Mouse (Mus musculus) limb, embryonic 12.5 days (tissue): ENCODE results near the gene Atxn10. TPM values are rescaled to one million over a fixed set of nuclear protein-coding genes. Genes with fewer than 3 reads are reported as not detected.

Source experiments
- ATAC-seq: fragments of 200-750 bp; cut with Nextera tagmentation; 2 replicates; pipeline ENCODE4 v1.8.0; 2017; ENCODE audit warnings: low read depth, moderate TSS enrichment; ENCODE audit not compliant: insufficient number of reproducible peaks, insufficient read depth, low FRiP score, low TSS enrichment
- H3K27ac ChIP-seq: fragments of 300-500 bp; sonication (generic); 2 replicates; pipeline ENCODE4 v1.5.1; 2016; ENCODE audit warnings: mild to moderate bottlenecking, moderate library complexity
- H3K27me3 ChIP-seq: fragments of 300-500 bp; sonication (generic); 2 replicates; pipeline ENCODE4 v1.6.1; 2016; ENCODE audit warnings: mild to moderate bottlenecking, moderate library complexity
- H3K36me3 ChIP-seq: fragments of 300-500 bp; sonication (generic); 2 replicates; pipeline ENCODE4 v1.6.1; 2016; ENCODE audit warnings: mild to moderate bottlenecking, moderate library complexity
- H3K4me1 ChIP-seq: fragments of 300-500 bp; sonication (generic); replicated peaks from 2 replicates; pipeline ENCODE4 v1.6.1; 2016
- H3K4me2 ChIP-seq: fragments of 300-500 bp; sonication (generic); 2 replicates; pipeline ENCODE4 v1.6.1; 2016; ENCODE audit warnings: mild to moderate bottlenecking, moderate library complexity
- H3K4me3 ChIP-seq: fragments of 300-500 bp; sonication (generic); replicated peaks from 2 replicates; pipeline ENCODE4 v1.5.1; 2016; ENCODE audit warnings: mild to moderate bottlenecking
- H3K9ac ChIP-seq: fragments of 300-500 bp; sonication (generic); replicated peaks from 2 replicates; pipeline ENCODE4 v1.6.1; 2016; ENCODE audit warnings: mild to moderate bottlenecking, moderate library complexity
- H3K9me3 ChIP-seq: fragments of 300-500 bp; sonication (generic); 2 replicates; pipeline ENCODE4 v1.6.1; 2016; ENCODE audit warnings: mild to moderate bottlenecking, moderate library complexity
- WGBS: fragments of 180-500 bp; shearing (Covaris S2); methylation state at CpG from one replicate; pipeline ENCODE4 v1.1.7; 2016; 5-methylcytosine and 5-hydroxymethylcytosine counted together
- polyA plus RNA-seq: library from polyadenylated mRNA; unstranded; fragments of >200 nt; fragmentation: Nextera tagmentation; extraction: Ambion mirVana; gene quantifications from 2 replicates; pipeline ENCODE4 v1.2.1, GENCODE M21; 2016

Atxn10 gene
- polyA plus RNA-seq, 1 experiment from 2014 or later, result 320 TPM

DNA sequence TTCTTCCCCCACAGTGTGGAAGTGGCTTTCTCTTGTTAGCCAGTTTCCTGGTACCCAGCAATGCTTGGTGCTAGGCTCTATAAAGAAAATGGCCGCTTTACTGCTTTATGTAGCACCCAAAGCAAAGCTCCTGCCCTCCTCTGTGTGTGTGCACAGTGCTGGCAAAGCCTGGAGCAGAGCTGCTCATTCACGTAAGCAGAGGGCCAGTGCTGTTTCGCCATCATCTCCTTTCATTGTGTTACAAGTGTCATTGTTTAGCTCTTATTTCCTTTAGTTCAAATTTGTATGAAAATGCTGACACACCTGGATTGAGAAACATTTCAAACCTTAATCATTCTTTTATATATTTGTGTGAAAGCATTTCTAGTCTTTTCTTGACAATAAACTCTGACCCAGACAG lies 69.5 kb downstream of the Atxn10 start:
- Histone ChIP-seq H3K9ac (no peak overlapping the region), H3K27ac (no peak overlapping the region), H3K27me3 (no peaks in the 10 kb centered on the region), H3K9me3 (no peaks in the 10 kb centered on the region), H3K4me1 (no peaks in the 10 kb centered on the region), H3K4me2 (no peak overlapping the region), H3K4me3 (no peak overlapping the region), H3K36me3 (peaks cover 14% of the 10 kb centered on the region)
- 90% methylated on average over 3 of the region's 3 CpGs for WGBS
- ATAC-seq, result no peak

DNA sequence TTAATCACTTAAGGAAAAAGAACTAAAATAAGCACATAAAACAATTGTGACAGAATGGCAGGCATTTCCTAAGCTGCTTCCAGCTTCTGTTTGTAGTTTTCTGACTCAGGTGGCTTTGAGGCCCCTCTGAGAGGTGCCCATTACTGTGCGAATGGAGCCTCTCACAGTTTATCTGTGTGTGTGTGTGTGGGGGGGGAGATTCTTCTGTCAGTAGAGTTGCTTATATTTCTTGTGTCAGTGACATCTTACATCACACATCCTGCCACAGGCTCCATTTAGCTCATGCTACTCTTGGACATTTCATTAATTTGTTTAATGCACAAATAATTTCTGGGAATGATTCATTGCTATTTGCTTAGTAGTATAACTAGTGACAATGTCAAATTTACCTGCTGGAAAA lies 70.8 kb downstream of the Atxn10 start:
- Histone ChIP-seq H3K4me2 (no peak overlapping the region), H3K27ac (no peak overlapping the region), H3K9me3 (no peaks in the 10 kb centered on the region), H3K9ac (no peak overlapping the region), H3K36me3 (peaks cover 10% of the 10 kb centered on the region), H3K27me3 (no peaks in the 10 kb centered on the region), H3K4me3 (no peak overlapping the region), H3K4me1 (no peaks in the 10 kb centered on the region)
- 58% methylated on average over 1 of the region's 1 CpGs for WGBS
- no peak for ATAC-seq

DNA sequence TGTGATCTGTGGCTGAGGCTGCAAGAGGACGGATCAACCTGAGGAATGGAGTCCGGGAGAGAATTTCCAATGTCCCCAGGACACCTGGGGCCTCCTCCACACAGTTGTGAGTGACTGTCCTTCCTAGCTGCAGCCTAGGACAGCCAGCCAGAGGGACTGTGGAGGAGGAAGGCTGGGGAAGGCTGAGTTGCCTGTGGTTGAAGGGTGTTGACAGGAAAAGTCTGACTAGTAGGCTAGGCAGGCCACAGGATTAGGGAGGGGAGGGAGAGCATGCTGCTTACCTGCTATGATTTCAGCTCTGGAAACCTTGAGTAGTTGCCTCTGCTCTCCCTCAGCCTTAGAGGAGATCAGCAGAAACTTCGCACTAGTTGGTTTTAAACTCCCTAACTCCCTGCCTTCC lies 71.3 kb downstream of the Atxn10 start:
- Histone ChIP-seq H3K4me3 (no peak overlapping the region), H3K4me1 (no peaks in the 10 kb centered on the region), H3K27me3 (no peaks in the 10 kb centered on the region), H3K4me2 (no peak overlapping the region), H3K36me3 (peaks cover 5% of the 10 kb centered on the region; the same call in 1 of the 2 replicates), H3K9me3 (no peaks in the 10 kb centered on the region), H3K9ac (no peak overlapping the region), H3K27ac (no peak overlapping the region)
- WGBS, result 85% methylated on average over 3 of the region's 3 CpGs
- no peak for ATAC-seq

DNA sequence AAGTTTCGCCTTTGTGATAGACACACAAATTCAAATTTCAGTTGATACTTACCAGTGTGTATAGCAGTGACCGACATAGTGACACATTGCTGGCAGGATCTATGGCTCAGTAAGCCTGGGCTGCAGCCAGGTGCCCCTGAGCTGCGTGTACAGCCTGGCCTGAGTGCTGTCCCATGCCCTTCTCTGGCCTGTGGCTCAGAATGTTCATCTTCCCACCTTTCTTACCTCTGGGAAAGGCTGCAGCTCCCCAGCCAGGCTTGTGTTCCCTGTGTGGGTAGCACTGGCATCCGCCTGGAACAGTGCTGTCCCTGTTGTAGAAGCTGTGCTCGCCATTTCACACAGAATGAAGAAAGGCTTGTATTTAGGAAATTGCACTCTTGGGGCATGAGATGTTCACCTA lies 72.7 kb downstream of the Atxn10 start:
- H3K4me1 ChIP-seq, result no peaks in the 10 kb centered on the region
- H3K4me2 ChIP-seq, result no peak overlapping the region
- no peaks in the 10 kb centered on the region for H3K27me3 ChIP-seq
- no peak overlapping the region for H3K9ac ChIP-seq
- no peak overlapping the region for H3K4me3 ChIP-seq
- no peak overlapping the region for H3K27ac ChIP-seq
- H3K9me3 ChIP-seq, result no peaks in the 10 kb centered on the region
- H3K36me3 ChIP-seq, result peaks cover 5% of the 10 kb centered on the region; the same call in 1 of the 2 replicates
- no peak for ATAC-seq
- 81% methylated on average over 5 of the region's 5 CpGs for WGBS

DNA sequence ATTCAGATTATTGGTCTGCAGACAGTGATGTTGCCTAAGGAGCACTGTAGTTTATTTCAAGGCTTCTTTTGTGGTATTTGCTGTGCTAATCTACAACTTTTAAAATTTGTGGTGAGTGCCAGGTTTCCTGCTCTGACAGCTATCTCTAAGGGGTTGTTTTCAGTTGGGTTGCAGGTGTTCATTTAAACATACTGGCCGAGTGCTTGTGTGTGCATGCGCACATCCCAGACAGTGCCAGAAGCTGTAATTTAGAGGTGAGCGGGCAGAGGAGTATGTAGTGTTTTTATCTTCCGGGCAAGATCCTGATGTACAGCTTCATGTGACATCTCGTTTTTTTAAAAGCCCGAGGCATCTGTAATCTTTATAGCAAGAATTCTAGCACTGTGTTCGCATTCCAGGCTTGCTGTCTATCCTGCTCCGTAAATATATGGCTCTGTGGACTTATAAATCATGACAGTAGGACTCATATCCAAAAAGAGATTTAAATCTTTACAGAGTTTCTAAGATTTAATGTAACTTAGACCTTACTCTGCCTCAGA lies 73.3 kb downstream of the Atxn10 start:
- Histone ChIP-seq H3K4me3 (no peak overlapping the region), H3K9me3 (no peaks in the 10 kb centered on the region), H3K9ac (no peak overlapping the region), H3K27me3 (no peaks in the 10 kb centered on the region), H3K4me1 (no peaks in the 10 kb centered on the region), H3K27ac (no peak overlapping the region), H3K4me2 (no peak overlapping the region), H3K36me3 (peaks cover 5% of the 10 kb centered on the region; the same call in 1 of the 2 replicates)
- WGBS, result 76% methylated on average over 8 of the region's 8 CpGs
- ATAC-seq, result no peak

DNA sequence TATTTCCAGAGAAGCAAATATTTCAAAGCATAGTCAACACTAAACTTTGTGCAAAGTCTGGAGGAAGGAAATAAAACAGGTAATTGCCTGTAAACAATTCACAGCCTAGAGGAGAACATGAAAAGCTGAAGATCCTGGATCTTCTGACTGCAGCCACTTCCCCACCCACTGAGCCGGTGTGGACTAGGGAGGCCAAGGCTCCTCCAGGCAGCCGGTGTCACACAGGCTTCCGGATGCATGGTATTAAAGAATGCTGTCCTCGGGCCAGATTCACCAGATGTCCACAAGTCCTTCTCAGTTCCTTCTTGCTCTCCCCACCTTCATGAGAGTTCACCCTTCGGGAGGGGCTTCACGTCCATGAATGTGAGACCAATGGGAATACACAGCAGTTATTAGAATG lies 73.8 kb downstream of the Atxn10 start:
- no peak for ATAC-seq
- H3K27ac ChIP-seq, result no peak overlapping the region
- WGBS, result 81% methylated on average over 6 of the region's 6 CpGs

DNA sequence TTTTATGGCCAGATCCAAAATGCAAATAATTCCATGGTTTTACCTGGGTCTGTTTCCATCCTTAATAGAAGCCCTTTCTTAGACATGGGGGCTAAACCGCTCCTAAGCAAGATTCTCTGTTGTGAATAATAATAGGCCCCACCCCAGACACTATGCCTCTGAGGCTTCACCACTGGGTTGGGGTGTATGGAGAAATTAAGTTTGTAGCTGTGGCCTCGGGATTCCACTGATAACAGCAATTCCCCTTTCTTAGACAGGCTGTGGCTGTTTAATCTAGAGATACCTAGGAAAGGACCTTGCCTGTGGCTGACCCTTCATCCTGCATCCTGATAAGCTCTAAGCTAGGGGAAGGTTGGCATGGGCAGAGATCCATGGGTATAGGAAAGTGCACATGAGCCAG lies 78.6 kb downstream of the Atxn10 start:
- ATAC-seq, result no peak
- Histone ChIP-seq H3K4me2 (no peak overlapping the region), H3K36me3 (peaks cover 10% of the 10 kb centered on the region; the same call in 1 of the 2 replicates), H3K4me3 (no peak overlapping the region), H3K9ac (no peak overlapping the region), H3K27me3 (no peaks in the 10 kb centered on the region), H3K4me1 (no peaks in the 10 kb centered on the region), H3K9me3 (no peaks in the 10 kb centered on the region), H3K27ac (no peak overlapping the region)
- WGBS, result 90% methylated on average over 2 of the region's 2 CpGs

More for the DNA sequence above, 73.8 kb downstream of the Atxn10 start:
- H3K4me3 ChIP-seq, result no peak overlapping the region
- no peak overlapping the region for H3K9ac ChIP-seq
- H3K4me1 ChIP-seq, result no peaks in the 10 kb centered on the region
- H3K27me3 ChIP-seq, result no peaks in the 10 kb centered on the region
- no peaks in the 10 kb centered on the region for H3K9me3 ChIP-seq
- H3K4me2 ChIP-seq, result no peak overlapping the region
- H3K36me3 ChIP-seq, result peaks cover 5% of the 10 kb centered on the region; the same call in 1 of the 2 replicates

DNA sequence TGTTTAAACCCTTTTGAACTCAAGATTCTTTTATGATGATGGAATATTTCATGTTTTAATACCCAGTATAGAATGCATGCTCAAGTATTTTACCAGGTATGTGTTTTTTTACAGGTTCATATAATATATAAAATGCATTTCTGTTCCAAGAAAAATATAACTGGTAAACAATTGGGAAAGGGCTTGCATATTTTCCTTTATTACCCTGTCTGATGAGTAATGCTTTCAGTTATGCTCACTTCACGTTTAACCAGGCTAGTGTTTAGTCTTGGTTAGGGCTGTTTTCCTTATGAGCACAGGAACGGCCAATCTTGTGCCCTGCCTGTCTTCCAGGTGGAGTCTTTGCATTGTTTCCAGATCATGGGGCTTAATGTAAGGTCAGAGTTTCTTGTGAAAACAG lies 84.6 kb downstream of the Atxn10 start:
- H3K9me3 ChIP-seq, result no peaks in the 10 kb centered on the region
- peaks cover 7% of the 10 kb centered on the region; the same call in 1 of the 2 replicates for H3K36me3 ChIP-seq
- H3K27me3 ChIP-seq, result no peaks in the 10 kb centered on the region
- no peaks in the 10 kb centered on the region for H3K4me1 ChIP-seq
- WGBS, result 64% methylated on average over 2 of the region's 2 CpGs
- H3K4me2 ChIP-seq, result no peak overlapping the region
- no peak overlapping the region for H3K4me3 ChIP-seq
- no peak overlapping the region for H3K27ac ChIP-seq
- H3K9ac ChIP-seq, result no peak overlapping the region
- ATAC-seq, result no peak

DNA sequence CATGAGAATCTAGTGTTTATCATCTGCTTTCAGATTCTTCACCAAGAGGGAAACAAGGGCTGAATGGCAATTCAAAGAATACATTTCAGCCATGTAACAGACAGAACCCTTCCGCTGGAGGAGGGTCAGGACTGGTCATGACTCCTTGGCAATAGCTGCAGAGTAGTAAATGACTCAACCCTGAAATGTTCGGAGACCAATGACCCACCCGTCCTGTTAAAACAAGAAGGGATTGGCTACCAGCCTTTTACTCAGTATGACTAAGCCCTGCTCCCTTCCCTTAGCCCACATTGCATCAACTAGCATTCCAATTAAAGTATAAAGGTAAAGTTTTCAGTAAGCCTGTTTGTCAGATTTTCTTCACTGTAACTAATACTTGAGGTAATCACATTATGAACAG lies 88.2 kb downstream of the Atxn10 start:
- H3K4me1 ChIP-seq, result no peaks in the 10 kb centered on the region
- H3K9me3 ChIP-seq, result no peaks in the 10 kb centered on the region
- no peaks in the 10 kb centered on the region for H3K36me3 ChIP-seq
- H3K9ac ChIP-seq, result no peak overlapping the region
- H3K27me3 ChIP-seq, result no peaks in the 10 kb centered on the region
- no peak overlapping the region for H3K27ac ChIP-seq
- 86% methylated on average over 3 of the region's 3 CpGs for WGBS
- no peak overlapping the region for H3K4me2 ChIP-seq
- no peak overlapping the region for H3K4me3 ChIP-seq
- no peak for ATAC-seq

DNA sequence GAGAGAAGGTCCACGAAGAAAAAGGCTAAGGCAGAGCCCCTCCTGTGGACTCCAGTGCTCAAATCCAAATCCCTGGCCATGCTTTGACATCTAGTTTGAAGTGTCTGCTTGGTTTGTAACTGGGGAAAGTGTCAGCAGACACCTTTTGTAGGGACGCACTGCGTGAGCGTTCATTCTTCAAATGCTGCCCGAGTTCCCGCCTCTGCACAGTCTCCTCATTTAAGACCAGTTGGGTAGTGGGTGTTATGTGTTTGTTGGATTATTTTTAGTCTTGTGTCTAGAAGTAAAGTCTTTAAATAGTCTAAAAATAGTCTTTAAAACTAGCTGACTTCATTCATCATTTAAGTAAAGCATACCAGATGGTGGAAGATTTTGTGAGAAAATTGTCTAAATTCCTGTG lies 92.1 kb downstream of the Atxn10 start:
- H3K36me3 ChIP-seq, result no peaks in the 10 kb centered on the region
- no peak overlapping the region for H3K27ac ChIP-seq
- no peak overlapping the region for H3K9ac ChIP-seq
- H3K4me1 ChIP-seq, result no peaks in the 10 kb centered on the region
- ATAC-seq, result no peak
- WGBS, result 90% methylated on average over 6 of the region's 6 CpGs
- no peaks in the 10 kb centered on the region for H3K9me3 ChIP-seq
- no peak overlapping the region for H3K4me3 ChIP-seq
- H3K4me2 ChIP-seq, result no peak overlapping the region
- no peaks in the 10 kb centered on the region for H3K27me3 ChIP-seq

DNA sequence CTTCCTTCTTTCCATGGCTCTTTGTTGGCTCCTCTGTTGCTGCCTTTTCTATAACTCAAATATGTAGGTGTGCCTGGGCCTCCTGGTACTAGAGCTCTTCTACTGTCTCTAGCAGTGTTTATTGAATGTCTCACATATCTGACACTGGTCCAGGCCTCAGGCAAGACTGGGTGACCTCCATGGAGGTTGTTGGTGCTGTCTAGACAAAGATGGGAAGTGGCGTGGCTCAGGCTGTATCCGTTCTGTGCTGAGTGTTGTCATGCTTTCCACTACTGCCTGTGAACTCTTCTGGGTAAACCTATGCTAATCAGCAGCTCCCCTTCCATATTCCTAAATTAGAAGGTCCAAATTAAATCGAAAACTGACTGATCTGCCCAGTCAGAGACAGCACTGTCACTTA lies 106.5 kb downstream of the Atxn10 start:
- H3K4me3 ChIP-seq, result no peak overlapping the region
- no peak for ATAC-seq
- no peaks in the 10 kb centered on the region for H3K4me1 ChIP-seq
- H3K9ac ChIP-seq, result no peak overlapping the region
- no peaks in the 10 kb centered on the region for H3K9me3 ChIP-seq
- H3K27ac ChIP-seq, result no peak overlapping the region
- H3K27me3 ChIP-seq, result no peaks in the 10 kb centered on the region
- WGBS, result 93% methylated on average over 3 of the region's 3 CpGs
- peaks cover 75% of the 10 kb centered on the region for H3K36me3 ChIP-seq
- H3K4me2 ChIP-seq, result no peak overlapping the region

DNA sequence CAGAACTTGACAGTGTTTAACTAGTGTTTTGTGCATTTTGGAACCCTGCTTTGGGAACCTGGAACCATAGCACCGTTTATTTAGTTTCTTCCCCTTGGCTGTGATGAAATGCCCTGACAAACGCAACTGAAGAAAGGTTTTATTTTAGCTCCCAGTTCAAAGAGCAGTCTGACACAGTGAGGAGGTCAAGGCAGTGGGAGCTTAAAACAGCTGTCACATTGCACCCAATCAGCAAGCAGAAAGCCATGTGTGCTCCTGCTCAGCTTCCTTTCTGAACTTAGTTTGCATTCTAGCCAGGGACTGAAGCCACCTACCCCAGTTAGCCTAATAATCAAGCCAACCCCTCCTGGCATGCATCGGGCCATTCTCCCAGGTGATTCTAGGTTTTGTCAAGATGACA lies 110.6 kb downstream of the Atxn10 start:
- Histone ChIP-seq H3K4me3 (no peak overlapping the region), H3K9ac (no peak overlapping the region), H3K9me3 (no peaks in the 10 kb centered on the region), H3K27ac (no peak overlapping the region), H3K36me3 (peaks cover 55% of the 10 kb centered on the region), H3K4me2 (no peak overlapping the region), H3K27me3 (no peaks in the 10 kb centered on the region), H3K4me1 (no peaks in the 10 kb centered on the region)
- ATAC-seq, result no peak
- 78% methylated on average over 3 of the region's 3 CpGs for WGBS
